Mouse (Mus musculus) ES-Bruce4 (cell line): ENCODE data around the gene Tead3. TPM values are rescaled to one million over a fixed set of nuclear protein-coding genes. Genes with fewer than 3 reads are reported as not detected.

Experiments
- H3K27ac ChIP-seq: 2 replicates; pipeline ENCODE4 v1.5.1; 2012; ENCODE audit warnings: low read length, inconsistent platforms; ENCODE audit not compliant: insufficient read depth
- H3K27me3 ChIP-seq: 2 replicates; pipeline ENCODE4 v1.6.1; 2012; ENCODE audit warnings: mild to moderate bottlenecking, low read length, inconsistent platforms; ENCODE audit not compliant: control insufficient read depth, poor library complexity, insufficient read depth, severe bottlenecking
- H3K36me3 ChIP-seq: 2 replicates; pipeline ENCODE4 v1.6.1; 2012; ENCODE audit warnings: inconsistent platforms, mild to moderate bottlenecking, low read length, moderate library complexity; ENCODE audit not compliant: control insufficient read depth, poor library complexity, insufficient read depth, severe bottlenecking
- H3K4me1 ChIP-seq: one replicate; pipeline ENCODE4 v1.8.1; 2011; ENCODE audit warnings: low read length; ENCODE audit not compliant: control insufficient read depth, insufficient read depth
- H3K4me3 ChIP-seq: 2 replicates; pipeline ENCODE4 v1.5.1; 2011; ENCODE audit warnings: low read depth, mild to moderate bottlenecking, low read length
- H3K9ac ChIP-seq: 2 replicates; pipeline ENCODE4 v1.6.1; 2012; ENCODE audit warnings: low read depth, mild to moderate bottlenecking, inconsistent platforms; ENCODE audit not compliant: poor library complexity, severe bottlenecking
- H3K9me3 ChIP-seq: replicated peaks from 2 replicates; pipeline ENCODE4 v1.6.1; 2012; ENCODE audit warnings: mild to moderate bottlenecking, low read length, inconsistent platforms; ENCODE audit not compliant: control insufficient read depth, poor library complexity, insufficient read depth, severe bottlenecking
- CTCF ChIP-seq: IDR thresholded peaks from one replicate; pipeline ENCODE4 v1.8.1; 2011; ENCODE audit warnings: low read depth, low read length
- EP300 ChIP-seq: IDR thresholded peaks from 2 replicates; pipeline ENCODE4 v1.6.1; 2011; ENCODE audit warnings: low read depth, low read length; ENCODE audit not compliant: insufficient read depth
- POLR2A ChIP-seq: IDR thresholded peaks from one replicate; pipeline ENCODE4 v1.8.1; 2011; ENCODE audit warnings: low read length; ENCODE audit not compliant: insufficient read depth
- polyA plus RNA-seq: library from polyadenylated mRNA; stranded (reverse); fragments of >200 nt; gene quantifications from 2 replicates; pipeline ENCODE4 v1.2.4, GENCODE M21; 2011; ENCODE audit warnings: low read depth; ENCODE audit not compliant: missing spikeins, insufficient read depth, insufficient read length

Gene Tead3
- polyA plus RNA-seq, 1 experiment, result 31.9 TPM

- Histone ChIP-seq H3K4me1 (peaks cover 12% of the 10 kb centered on the region), H3K9me3 (no peaks in the 10 kb centered on the region), H3K4me3 (no peak overlapping the region), H3K27ac (no peak overlapping the region), H3K9ac (no peak overlapping the region), H3K27me3 (no peaks in the 10 kb centered on the region), H3K36me3 (no peaks in the 10 kb centered on the region)
- TF ChIP-seq CTCF, result no peak
Observed at GRCm38 (mm10) chr17:28299669-28300320, 50.8 kb downstream of the Tead3 start.

- no peaks in the 10 kb centered on the region for H3K9me3 ChIP-seq
- no peak overlapping the region for H3K27ac ChIP-seq
- H3K36me3 ChIP-seq, result no peaks in the 10 kb centered on the region
- H3K4me1 ChIP-seq, result peaks cover 9% of the 10 kb centered on the region
- H3K4me3 ChIP-seq, result peak overlapping the region; percentile 10; the same call in 1 of the 2 replicates
- TF ChIP-seq CTCF (no peak), EP300 (no peak), POLR2A (no peak)
- H3K27me3 ChIP-seq, result no peaks in the 10 kb centered on the region
- H3K9ac ChIP-seq, result no peak overlapping the region
Observed at GRCm38 (mm10) chr17:28298888-28299287, 51.7 kb downstream of the Tead3 start.

- Histone ChIP-seq H3K36me3 (no peaks in the 10 kb centered on the region), H3K4me3 (no peak overlapping the region), H3K27me3 (no peaks in the 10 kb centered on the region), H3K4me1 (peaks cover 5% of the 10 kb centered on the region), H3K9me3 (no peaks in the 10 kb centered on the region), H3K27ac (no peak overlapping the region), H3K9ac (no peak overlapping the region)
- TF ChIP-seq EP300, result no peak
- no peak for TF ChIP-seq CTCF
- TF ChIP-seq POLR2A, result no peak
Observed at GRCm38 (mm10) chr17:28294449-28295333, 55.9 kb downstream of the Tead3 start.

GRCm38 (mm10) chr17:28293716-28294115 is 56.9 kb downstream of the Tead3 start:
- Histone ChIP-seq H3K9me3 (no peaks in the 10 kb centered on the region), H3K27me3 (no peaks in the 10 kb centered on the region), H3K36me3 (no peaks in the 10 kb centered on the region), H3K4me1 (peaks cover 5% of the 10 kb centered on the region), H3K27ac (no peak overlapping the region), H3K4me3 (no peak overlapping the region), H3K9ac (no peak overlapping the region)
- TF ChIP-seq EP300 (no peak), POLR2A (no peak), CTCF (no peak)

GRCm38 (mm10) chr17:28291346-28291745 is 59.3 kb downstream of the Tead3 start:
- no peak overlapping the region for H3K4me3 ChIP-seq
- H3K4me1 ChIP-seq, result no peaks in the 10 kb centered on the region
- no peak overlapping the region for H3K27ac ChIP-seq
- TF ChIP-seq EP300 (no peak), CTCF (no peak), POLR2A (no peak)
- H3K36me3 ChIP-seq, result no peaks in the 10 kb centered on the region
- no peak overlapping the region for H3K9ac ChIP-seq
- H3K9me3 ChIP-seq, result no peaks in the 10 kb centered on the region
- H3K27me3 ChIP-seq, result no peaks in the 10 kb centered on the region

GRCm38 (mm10) chr17:28290671-28291070 is 59.9 kb downstream of the Tead3 start:
- no peaks in the 10 kb centered on the region for H3K9me3 ChIP-seq
- H3K36me3 ChIP-seq, result no peaks in the 10 kb centered on the region
- no peaks in the 10 kb centered on the region for H3K27me3 ChIP-seq
- H3K27ac ChIP-seq, result no peak overlapping the region
- no peaks in the 10 kb centered on the region for H3K4me1 ChIP-seq
- no peak overlapping the region for H3K9ac ChIP-seq
- no peak for TF ChIP-seq EP300
- TF ChIP-seq POLR2A, result no peak
- TF ChIP-seq CTCF, result no peak
- H3K4me3 ChIP-seq, result no peak overlapping the region
